Mouse (Mus musculus) adrenal gland, postnatal 14 days (tissue): ENCODE measurements at regions not wholly inside any gene's neighbourhood (a gene's known extent, or its start where the extent isn't known, plus 50 kb on each side); places are given as distances from the start of the nearest gene placed in this dataset.

Source experiments
- DNase-seq: peaks from one replicate; pipeline ENCODE4 v3.0.0; 2021; ENCODE audit warnings: mixed read lengths

DNA sequence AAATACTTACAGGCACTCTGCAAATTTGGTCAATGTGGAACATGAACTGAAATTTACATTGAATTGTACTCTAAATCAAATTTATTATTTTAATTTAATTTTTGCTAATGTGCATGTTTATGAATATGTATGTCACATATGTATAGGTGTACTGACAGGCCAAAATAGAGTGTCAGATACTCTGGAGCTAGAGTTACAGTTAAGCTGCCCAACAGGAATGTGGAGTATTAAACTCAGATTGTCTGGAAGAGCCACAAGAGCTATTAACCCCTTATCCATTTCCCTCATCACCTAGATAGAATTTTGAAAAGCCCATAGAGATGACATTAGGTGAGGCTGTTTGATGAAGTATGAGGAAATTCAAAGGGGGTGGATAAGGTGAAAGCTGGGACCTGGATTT is 607.5 kb upstream of the Dpp10 start:
- no peak for DNase-seq

DNA sequence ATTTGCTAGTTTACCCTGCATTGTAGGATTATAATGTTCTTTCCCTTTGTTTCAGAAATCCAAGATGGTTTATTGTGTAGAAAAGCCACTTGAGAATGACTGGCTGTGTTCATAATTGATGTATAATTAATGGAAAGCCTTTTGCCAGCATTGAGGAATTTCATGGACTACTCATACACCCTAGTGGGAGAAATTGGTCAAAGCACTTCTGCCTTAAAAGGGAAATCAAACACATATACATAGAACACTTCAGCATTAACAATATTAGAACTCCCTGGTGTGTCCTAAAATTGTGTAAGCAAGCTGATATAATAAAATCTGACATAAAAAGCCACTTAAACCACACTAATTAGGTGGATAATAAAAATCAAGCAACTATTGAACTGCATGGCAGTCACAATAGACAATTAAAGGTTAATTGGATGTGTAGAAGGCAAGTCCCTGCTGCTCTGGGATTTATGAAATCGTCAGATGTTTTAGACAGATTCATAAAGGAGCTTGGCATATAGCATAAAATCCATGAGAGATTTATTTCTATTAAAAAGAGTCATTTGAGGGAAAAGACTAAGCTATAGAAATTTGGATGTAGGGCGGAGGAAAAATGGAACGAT is 607.0 kb upstream of the Dpp10 start:
- no peak for DNase-seq

GRCm38 (mm10) chr1:124635246-124635768 is 589.9 kb upstream of the Dpp10 start:
- no peak for DNase-seq

GRCm38 (mm10) chr1:124630084-124630483 is 584.7 kb upstream of the Dpp10 start:
- no peak for DNase-seq

- no peak for DNase-seq
Observed at GRCm38 (mm10) chr1:124584620-124585019, 539.3 kb upstream of the Dpp10 start.
